Mouse (Mus musculus) lung, embryonic 15.5 days (tissue): ENCODE measurements around the gene 4930442H23Rik. TPM values are rescaled to one million over a fixed set of nuclear protein-coding genes. Genes with fewer than 3 reads are reported as not detected.

ENCODE experiments used
- ATAC-seq: fragments of 200-750 bp; cut with Nextera tagmentation; 2 replicates; pipeline ENCODE4 v1.8.0; 2017; ENCODE audit warnings: moderate number of reproducible peaks, borderline replicate concordance; ENCODE audit not compliant: low FRiP score, low TSS enrichment; ENCODE audit errors: extremely low read depth
- H3K27ac ChIP-seq: fragments of 300-500 bp; sonication (generic); 2 replicates; pipeline ENCODE4 v1.5.1; 2015; ENCODE audit warnings: moderate library complexity, mild to moderate bottlenecking, inconsistent platforms
- H3K27me3 ChIP-seq: fragments of 300-500 bp; sonication (generic); 2 replicates; pipeline ENCODE4 v1.6.1; 2015; ENCODE audit warnings: inconsistent platforms
- H3K36me3 ChIP-seq: fragments of 300-500 bp; sonication (generic); 2 replicates; pipeline ENCODE4 v1.6.1; 2015; ENCODE audit warnings: inconsistent platforms
- H3K4me1 ChIP-seq: fragments of 300-500 bp; sonication (generic); 2 replicates; pipeline ENCODE4 v1.6.1; 2015; ENCODE audit warnings: inconsistent platforms
- H3K4me2 ChIP-seq: fragments of 300-500 bp; sonication (generic); 2 replicates; pipeline ENCODE4 v1.6.1; 2015; ENCODE audit warnings: inconsistent platforms, mild to moderate bottlenecking, moderate library complexity
- H3K4me3 ChIP-seq: fragments of 300-500 bp; sonication (generic); 2 replicates; pipeline ENCODE4 v1.5.1; 2015; ENCODE audit warnings: mild to moderate bottlenecking, inconsistent platforms
- H3K9ac ChIP-seq: fragments of 300-500 bp; sonication (generic); 2 replicates; pipeline ENCODE4 v1.6.1; 2015; ENCODE audit warnings: inconsistent platforms
- H3K9me3 ChIP-seq: fragments of 300-500 bp; sonication (generic); 2 replicates; pipeline ENCODE4 v1.6.1; 2016; ENCODE audit warnings: inconsistent platforms
- WGBS: fragments of 180-500 bp; shearing (Covaris S2); methylation state at CpG from one replicate; pipeline ENCODE4 v1.1.7; 2015; 5-methylcytosine and 5-hydroxymethylcytosine counted together
- polyA plus RNA-seq: library from polyadenylated mRNA; unstranded; fragments of >200 nt; fragmentation: Nextera tagmentation; extraction: Ambion mirVana; gene quantifications from 2 replicates; pipeline ENCODE4 v1.2.1, GENCODE M21; 2015

The 4930442H23Rik gene
- polyA plus RNA-seq, 1 experiment from 2014 or later = 0.16 TPM

DNA sequence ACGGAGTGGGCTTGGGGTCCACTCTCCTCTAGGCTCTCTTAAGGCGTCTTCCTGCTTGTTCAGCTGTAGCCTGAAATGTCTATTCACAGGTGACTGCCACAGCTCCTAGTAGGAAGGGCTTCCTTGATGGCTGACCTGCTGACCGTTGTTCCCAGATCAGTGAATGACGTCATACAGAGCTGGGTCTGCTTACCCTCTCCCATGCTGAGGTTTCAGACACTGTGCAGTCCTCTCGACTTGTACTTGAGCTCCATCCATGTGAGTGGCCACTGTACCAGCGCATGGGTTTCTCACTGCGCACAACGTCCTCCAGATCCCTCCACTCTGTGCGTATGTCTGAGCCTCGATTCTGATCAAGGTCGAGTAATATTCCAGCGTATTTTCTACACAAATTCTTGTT lies 31.0 kb downstream of the 4930442H23Rik start:
- no peak overlapping the region for H3K4me2 ChIP-seq
- peaks cover 84% of the 10 kb centered on the region for H3K36me3 ChIP-seq
- H3K4me3 ChIP-seq = no peak overlapping the region
- no peak for ATAC-seq
- 63% methylated on average over 12 of the region's 12 CpGs for WGBS
- H3K9ac ChIP-seq = no peak overlapping the region
- H3K27ac ChIP-seq = no peak overlapping the region
- H3K27me3 ChIP-seq = no peaks in the 10 kb centered on the region
- H3K9me3 ChIP-seq = no peaks in the 10 kb centered on the region
- no peaks in the 10 kb centered on the region for H3K4me1 ChIP-seq

- Histone ChIP-seq H3K9me3 (no peaks in the 10 kb centered on the region), H3K4me1 (no peaks in the 10 kb centered on the region), H3K36me3 (peaks cover 84% of the 10 kb centered on the region), H3K4me2 (no peak overlapping the region), H3K9ac (no peak overlapping the region), H3K27me3 (no peaks in the 10 kb centered on the region), H3K4me3 (no peak overlapping the region), H3K27ac (no peak overlapping the region)
- no peak for ATAC-seq
- 65% methylated on average over 6 of the region's 6 CpGs for WGBS
Measured at GRCm38 (mm10) chr10:81151261-81151660, 32.4 kb downstream of the 4930442H23Rik start.

GRCm38 (mm10) chr10:81146296-81146695 lies 37.4 kb downstream of the 4930442H23Rik start:
- H3K9ac ChIP-seq = no peak overlapping the region
- no peaks in the 10 kb centered on the region for H3K9me3 ChIP-seq
- H3K27me3 ChIP-seq = no peaks in the 10 kb centered on the region
- peaks cover 16% of the 10 kb centered on the region for H3K4me1 ChIP-seq
- no peak overlapping the region for H3K27ac ChIP-seq
- no peak overlapping the region for H3K4me3 ChIP-seq
- H3K36me3 ChIP-seq = peaks cover 73% of the 10 kb centered on the region
- H3K4me2 ChIP-seq = no peak overlapping the region
- no peak for ATAC-seq
- WGBS = 82% methylated on average over 4 of the region's 4 CpGs

DNA sequence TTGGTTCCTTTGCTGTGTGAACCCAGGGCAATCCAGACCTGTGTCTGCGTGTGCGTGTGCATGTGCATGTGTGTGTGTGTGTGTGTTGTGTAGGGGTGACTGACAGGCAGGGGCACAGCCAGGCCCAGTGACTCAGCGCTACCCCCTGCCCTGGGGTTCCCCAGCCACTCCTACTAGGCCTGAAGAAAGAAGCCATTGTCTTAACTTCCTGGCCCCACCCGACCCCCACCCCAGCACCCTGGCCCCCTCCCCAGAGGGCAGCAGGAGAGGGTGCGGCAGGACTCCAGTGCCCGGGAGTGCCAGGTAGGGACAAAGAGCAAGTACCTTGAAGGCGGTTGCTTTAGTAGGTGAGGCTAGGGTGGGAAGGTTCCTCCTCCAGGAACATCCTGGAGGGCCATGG lies 37.9 kb downstream of the 4930442H23Rik start:
- H3K9me3 ChIP-seq = no peaks in the 10 kb centered on the region
- WGBS = 71% methylated on average over 7 of the region's 7 CpGs
- H3K4me2 ChIP-seq = no peak overlapping the region
- no peak overlapping the region for H3K9ac ChIP-seq
- no peak overlapping the region for H3K4me3 ChIP-seq
- no peak overlapping the region for H3K27ac ChIP-seq
- peaks cover 21% of the 10 kb centered on the region for H3K4me1 ChIP-seq
- peaks cover 73% of the 10 kb centered on the region for H3K36me3 ChIP-seq
- H3K27me3 ChIP-seq = no peaks in the 10 kb centered on the region
- no peak for ATAC-seq

GRCm38 (mm10) chr10:81145307-81145706 lies 38.3 kb downstream of the 4930442H23Rik start:
- no peaks in the 10 kb centered on the region for H3K27me3 ChIP-seq
- no peak overlapping the region for H3K4me3 ChIP-seq
- no peak overlapping the region for H3K27ac ChIP-seq
- no peak for ATAC-seq
- H3K4me2 ChIP-seq = no peak overlapping the region
- peaks cover 26% of the 10 kb centered on the region for H3K4me1 ChIP-seq
- H3K9me3 ChIP-seq = no peaks in the 10 kb centered on the region
- no peak overlapping the region for H3K9ac ChIP-seq
- H3K36me3 ChIP-seq = peaks cover 70% of the 10 kb centered on the region
- 94% methylated on average over 6 of the region's 6 CpGs for WGBS

DNA sequence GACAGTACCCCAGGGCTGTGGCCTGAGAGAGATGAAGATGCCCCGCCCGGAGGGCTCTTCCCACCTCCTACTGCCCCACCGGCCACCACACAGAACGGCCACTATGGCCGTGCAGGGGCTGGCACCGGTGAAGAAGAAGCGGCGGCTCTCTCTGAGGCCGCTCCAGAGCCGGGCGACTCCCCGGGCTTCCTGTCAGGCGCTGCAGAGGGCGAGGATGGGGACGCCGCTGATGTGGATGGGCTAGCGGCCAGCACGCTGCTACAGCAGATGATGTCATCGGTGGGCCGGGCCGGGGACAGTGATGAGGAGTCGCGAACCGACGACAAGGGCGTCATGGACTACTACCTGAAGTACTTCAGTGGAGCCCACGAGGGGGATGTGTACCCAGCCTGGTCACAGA lies 39.0 kb downstream of the 4930442H23Rik start:
- H3K36me3 ChIP-seq = peaks cover 64% of the 10 kb centered on the region
- H3K4me2 ChIP-seq = no peak overlapping the region
- ATAC-seq = no peak
- H3K9me3 ChIP-seq = no peaks in the 10 kb centered on the region
- no peak overlapping the region for H3K9ac ChIP-seq
- no peak overlapping the region for H3K27ac ChIP-seq
- H3K27me3 ChIP-seq = no peaks in the 10 kb centered on the region
- H3K4me3 ChIP-seq = no peak overlapping the region
- WGBS = 84% methylated on average over 27 of the region's 27 CpGs
- peaks cover 32% of the 10 kb centered on the region for H3K4me1 ChIP-seq

GRCm38 (mm10) chr10:81143845-81144437 lies 39.7 kb downstream of the 4930442H23Rik start:
- no peak overlapping the region for H3K4me3 ChIP-seq
- WGBS = 93% methylated on average over 52 of the region's 52 CpGs
- no peak for ATAC-seq
- no peak overlapping the region for H3K27ac ChIP-seq
- H3K9ac ChIP-seq = no peak overlapping the region
- H3K36me3 ChIP-seq = peaks cover 57% of the 10 kb centered on the region
- H3K4me1 ChIP-seq = peaks cover 40% of the 10 kb centered on the region
- H3K27me3 ChIP-seq = no peaks in the 10 kb centered on the region
- no peaks in the 10 kb centered on the region for H3K9me3 ChIP-seq
- H3K4me2 ChIP-seq = no peak overlapping the region

- no peak overlapping the region for H3K9ac ChIP-seq
- H3K4me3 ChIP-seq = no peak overlapping the region
- no peak overlapping the region for H3K27ac ChIP-seq
- H3K27me3 ChIP-seq = no peaks in the 10 kb centered on the region
- peaks cover 50% of the 10 kb centered on the region for H3K36me3 ChIP-seq
- peaks cover 47% of the 10 kb centered on the region for H3K4me1 ChIP-seq
- no peaks in the 10 kb centered on the region for H3K9me3 ChIP-seq
- ATAC-seq = no peak
- 95% methylated on average over 7 of the region's 7 CpGs for WGBS
- no peak overlapping the region for H3K4me2 ChIP-seq
Measured at GRCm38 (mm10) chr10:81143157-81143633, 40.5 kb downstream of the 4930442H23Rik start.

DNA sequence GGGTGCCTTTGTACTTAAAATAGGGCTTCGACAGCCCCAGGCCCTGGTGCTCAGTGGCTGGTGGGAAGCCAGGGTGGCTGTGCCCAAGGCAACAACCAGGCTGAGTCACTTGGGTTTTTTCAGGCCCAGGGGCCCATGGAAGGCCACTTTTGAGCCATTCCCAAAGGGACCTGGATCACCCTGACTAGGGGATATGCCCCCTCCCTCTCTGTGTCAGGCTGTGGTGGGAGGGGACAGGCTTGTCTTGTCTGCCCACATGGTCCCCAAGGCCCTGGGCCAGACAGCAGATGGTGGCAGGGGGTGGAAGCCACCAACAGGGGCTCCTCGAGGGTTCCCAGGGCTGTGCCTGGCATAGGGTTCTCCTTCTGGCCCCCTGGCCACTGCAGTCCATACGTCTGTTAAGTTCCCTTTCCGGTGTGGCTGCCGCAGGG lies 41.1 kb downstream of the 4930442H23Rik start:
- ATAC-seq = no peak
- no peaks in the 10 kb centered on the region for H3K27me3 ChIP-seq
- peaks cover 43% of the 10 kb centered on the region for H3K36me3 ChIP-seq
- no peak overlapping the region for H3K4me3 ChIP-seq
- no peak overlapping the region for H3K9ac ChIP-seq
- no peaks in the 10 kb centered on the region for H3K9me3 ChIP-seq
- H3K4me1 ChIP-seq = peaks cover 47% of the 10 kb centered on the region
- H3K4me2 ChIP-seq = no peak overlapping the region
- no peak overlapping the region for H3K27ac ChIP-seq
- WGBS = 68% methylated on average over 5 of the region's 5 CpGs

- no peak overlapping the region for H3K9ac ChIP-seq
- WGBS = 79% methylated on average over 7 of the region's 7 CpGs
- H3K4me2 ChIP-seq = no peak overlapping the region
- no peaks in the 10 kb centered on the region for H3K9me3 ChIP-seq
- H3K36me3 ChIP-seq = peaks cover 34% of the 10 kb centered on the region
- H3K27me3 ChIP-seq = no peaks in the 10 kb centered on the region
- H3K4me1 ChIP-seq = peaks cover 47% of the 10 kb centered on the region
- 0 out of 2 replicates have a peak overlapping the region, but pooled peaks have one; percentile 4 for H3K4me3 ChIP-seq
- ATAC-seq = no peak
- no peak overlapping the region for H3K27ac ChIP-seq
Measured at GRCm38 (mm10) chr10:81141455-81142210, 42.0 kb downstream of the 4930442H23Rik start.

GRCm38 (mm10) chr10:81140717-81141454 lies 42.8 kb downstream of the 4930442H23Rik start:
- peak overlapping the region; percentile 81 for H3K4me3 ChIP-seq
- peaks cover 47% of the 10 kb centered on the region for H3K4me1 ChIP-seq
- H3K4me2 ChIP-seq = peak overlapping the region; percentile 93
- no peaks in the 10 kb centered on the region for H3K27me3 ChIP-seq
- H3K9ac ChIP-seq = peak overlapping the region; percentile 91
- peaks cover 27% of the 10 kb centered on the region for H3K36me3 ChIP-seq
- H3K27ac ChIP-seq = peak overlapping the region; percentile 89
- no peaks in the 10 kb centered on the region for H3K9me3 ChIP-seq
- no peak for ATAC-seq
- 41% methylated on average over 10 of the region's 10 CpGs for WGBS

DNA sequence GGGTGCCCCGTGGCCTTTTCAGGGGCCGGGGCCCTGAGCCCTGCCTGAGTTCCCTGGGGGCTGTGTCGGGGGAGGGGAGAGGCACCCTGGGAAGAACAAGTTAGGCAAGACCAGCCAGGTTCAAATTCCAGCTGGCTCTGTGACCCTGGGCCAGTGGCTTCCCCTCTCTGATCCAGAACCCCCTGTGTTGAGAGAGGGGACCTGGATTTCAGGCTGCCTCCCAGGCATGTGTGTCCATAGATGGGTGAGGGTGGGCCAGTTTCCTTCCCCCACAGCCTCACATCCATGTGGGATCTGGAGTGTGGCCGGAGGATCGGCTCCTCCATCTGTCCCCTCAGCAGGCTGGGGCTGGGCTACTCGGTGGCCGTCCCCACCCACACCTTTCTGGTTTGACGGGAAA lies 43.6 kb downstream of the 4930442H23Rik start:
- peaks cover 18% of the 10 kb centered on the region for H3K36me3 ChIP-seq
- peaks cover 8% of the 10 kb centered on the region; the same call in 1 of the 2 replicates for H3K27me3 ChIP-seq
- H3K9ac ChIP-seq = peak overlapping the region; percentile 91
- no peak for ATAC-seq
- H3K27ac ChIP-seq = peak overlapping the region; percentile 89
- H3K4me3 ChIP-seq = peak overlapping the region; percentile 81
- H3K4me1 ChIP-seq = peaks cover 56% of the 10 kb centered on the region
- 26% methylated on average over 8 of the region's 8 CpGs for WGBS
- no peaks in the 10 kb centered on the region for H3K9me3 ChIP-seq
- peak overlapping the region; percentile 93 for H3K4me2 ChIP-seq
